Mouse (Mus musculus) midbrain, embryonic 15.5 days (tissue): ENCODE results near the gene Pom121. TPM values are rescaled to one million over a fixed set of nuclear protein-coding genes. Genes with fewer than 3 reads are reported as not detected.

Source experiments
- ATAC-seq: fragments of 200-750 bp; cut with Nextera tagmentation; replicated peaks from 2 replicates; pipeline ENCODE4 v1.8.0; 2017; ENCODE audit warnings: moderate TSS enrichment
- H3K27ac ChIP-seq: fragments of 300-500 bp; sonication (generic); 2 replicates; pipeline ENCODE4 v1.5.1; 2015; ENCODE audit warnings: mild to moderate bottlenecking, inconsistent platforms
- H3K27me3 ChIP-seq: fragments of 300-500 bp; sonication (generic); replicated peaks from 2 replicates; pipeline ENCODE4 v1.6.1; 2015; ENCODE audit warnings: inconsistent platforms
- H3K36me3 ChIP-seq: fragments of 300-500 bp; sonication (generic); replicated peaks from 2 replicates; pipeline ENCODE4 v1.6.1; 2015; ENCODE audit warnings: inconsistent platforms
- H3K4me1 ChIP-seq: fragments of 300-500 bp; sonication (generic); 2 replicates; pipeline ENCODE4 v1.6.1; 2015; ENCODE audit warnings: inconsistent platforms
- H3K4me2 ChIP-seq: fragments of 300-500 bp; sonication (generic); 2 replicates; pipeline ENCODE4 v1.6.1; 2015; ENCODE audit warnings: inconsistent platforms, mild to moderate bottlenecking, moderate library complexity
- H3K4me3 ChIP-seq: fragments of 300-500 bp; sonication (generic); 2 replicates; pipeline ENCODE4 v1.5.1; 2015; ENCODE audit warnings: mild to moderate bottlenecking, inconsistent platforms
- H3K9ac ChIP-seq: fragments of 300-500 bp; sonication (generic); 2 replicates; pipeline ENCODE4 v1.6.1; 2015; ENCODE audit warnings: mild to moderate bottlenecking, inconsistent platforms
- H3K9me3 ChIP-seq: fragments of 300-500 bp; sonication (generic); 2 replicates; pipeline ENCODE4 v1.6.1; 2016; ENCODE audit warnings: inconsistent platforms
- WGBS: fragments of 180-500 bp; shearing (Covaris S2); methylation state at CpG from one replicate; pipeline ENCODE4 v1.1.7; 2015; ENCODE audit warnings: mixed read lengths; 5-methylcytosine and 5-hydroxymethylcytosine counted together
- polyA plus RNA-seq: library from polyadenylated mRNA; unstranded; fragments of >200 nt; fragmentation: Nextera tagmentation; extraction: Ambion mirVana; gene quantifications from 2 replicates; pipeline ENCODE4 v1.2.1, GENCODE M21; 2015

The Pom121 gene
- polyA plus RNA-seq, 1 experiment from 2014 or later = 11.4 TPM

- 54% methylated on average over 6 of the region's 6 CpGs for WGBS
- no peak overlapping the region for H3K27ac ChIP-seq
- H3K4me3 ChIP-seq = no peak overlapping the region
- no peaks in the 10 kb centered on the region for H3K27me3 ChIP-seq
- H3K4me1 ChIP-seq = peaks cover 18% of the 10 kb centered on the region
- H3K9ac ChIP-seq = no peak overlapping the region
- no peaks in the 10 kb centered on the region for H3K9me3 ChIP-seq
- 0 out of 2 replicates have a peak, but pooled peaks cover 7% of the 10 kb centered on the region for H3K36me3 ChIP-seq
- no peak overlapping the region for H3K4me2 ChIP-seq
- no peak for ATAC-seq
Observed at GRCm38 (mm10) chr5:135367841-135368240, 26.5 kb downstream of the Pom121 start.

- ATAC-seq = no peak
- no peak overlapping the region for H3K27ac ChIP-seq
- H3K27me3 ChIP-seq = no peaks in the 10 kb centered on the region
- H3K4me1 ChIP-seq = no peaks in the 10 kb centered on the region
- no peak overlapping the region for H3K4me3 ChIP-seq
- 29% methylated on average over 12 of the region's 12 CpGs for WGBS
- H3K9ac ChIP-seq = no peak overlapping the region
- no peak overlapping the region for H3K4me2 ChIP-seq
- H3K36me3 ChIP-seq = no peaks in the 10 kb centered on the region
- no peaks in the 10 kb centered on the region for H3K9me3 ChIP-seq
Observed at GRCm38 (mm10) chr5:135363540-135363939, 30.8 kb downstream of the Pom121 start.

DNA sequence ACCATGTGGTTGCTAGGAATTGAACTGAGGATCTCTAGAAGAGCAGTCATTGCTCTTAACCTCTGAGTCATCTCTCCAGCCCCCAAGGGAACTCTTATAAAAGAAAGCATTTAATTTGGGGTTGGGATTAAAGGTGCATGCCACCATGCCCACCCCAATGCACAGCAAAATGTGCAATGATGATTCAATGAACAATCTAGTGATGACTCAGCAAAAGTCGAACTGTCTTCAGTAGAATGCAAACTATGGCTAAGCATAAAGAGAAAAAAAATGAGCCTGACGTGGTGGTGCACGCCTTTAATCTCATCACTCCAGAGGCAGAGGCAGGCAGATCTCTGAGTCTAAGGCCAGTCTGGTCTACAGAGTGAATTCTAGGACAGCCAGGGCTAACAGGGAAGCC, 31.8 kb downstream of the Pom121 start:
- no peaks in the 10 kb centered on the region for H3K4me1 ChIP-seq
- H3K9ac ChIP-seq = no peak overlapping the region
- no peaks in the 10 kb centered on the region for H3K36me3 ChIP-seq
- 92% methylated on average over 3 of the region's 3 CpGs for WGBS
- no peak overlapping the region for H3K4me2 ChIP-seq
- H3K9me3 ChIP-seq = peaks cover 2% of the 10 kb centered on the region; the same call in 1 of the 2 replicates
- no peak overlapping the region for H3K27ac ChIP-seq
- H3K27me3 ChIP-seq = no peaks in the 10 kb centered on the region
- H3K4me3 ChIP-seq = no peak overlapping the region
- ATAC-seq = no peak

GRCm38 (mm10) chr5:135359772-135360171, 34.6 kb downstream of the Pom121 start:
- no peak overlapping the region for H3K4me2 ChIP-seq
- no peaks in the 10 kb centered on the region for H3K36me3 ChIP-seq
- H3K9ac ChIP-seq = no peak overlapping the region
- no peak overlapping the region for H3K27ac ChIP-seq
- ATAC-seq = no peak
- H3K27me3 ChIP-seq = no peaks in the 10 kb centered on the region
- H3K4me3 ChIP-seq = no peak overlapping the region
- 94% methylated on average over 2 of the region's 2 CpGs for WGBS
- no peaks in the 10 kb centered on the region for H3K4me1 ChIP-seq
- H3K9me3 ChIP-seq = peaks cover 3% of the 10 kb centered on the region; the same call in 1 of the 2 replicates

DNA sequence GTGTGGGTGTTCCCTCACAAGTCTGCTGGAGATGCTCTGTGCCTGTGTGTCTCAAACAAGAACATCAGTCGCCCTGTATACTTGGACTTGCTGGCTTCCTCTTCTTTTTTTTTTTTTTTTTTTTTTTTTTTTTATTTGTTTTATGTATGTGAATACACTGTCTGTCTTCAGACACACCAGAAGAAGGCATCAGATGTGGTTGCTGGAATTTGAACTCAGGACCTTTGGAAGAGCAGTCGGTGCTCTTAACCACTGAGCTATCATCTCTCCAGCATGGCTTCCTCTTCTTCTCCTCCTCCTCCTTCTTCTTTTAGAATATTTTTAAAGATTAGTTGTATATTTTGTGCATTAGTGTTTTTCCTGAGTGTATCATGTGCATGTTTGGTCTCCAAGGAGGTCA, 36.8 kb downstream of the Pom121 start:
- Histone ChIP-seq H3K4me2 (no peak overlapping the region), H3K9ac (no peak overlapping the region), H3K27me3 (no peaks in the 10 kb centered on the region), H3K4me1 (no peaks in the 10 kb centered on the region), H3K9me3 (peaks cover 3% of the 10 kb centered on the region; the same call in 1 of the 2 replicates), H3K4me3 (no peak overlapping the region), H3K27ac (no peak overlapping the region), H3K36me3 (no peaks in the 10 kb centered on the region)
- 93% methylated on average over 2 of the region's 2 CpGs for WGBS
- ATAC-seq = no peak

- peaks cover 3% of the 10 kb centered on the region; the same call in 1 of the 2 replicates for H3K9me3 ChIP-seq
- no peak overlapping the region for H3K4me2 ChIP-seq
- no peaks in the 10 kb centered on the region for H3K4me1 ChIP-seq
- H3K27ac ChIP-seq = no peak overlapping the region
- H3K36me3 ChIP-seq = no peaks in the 10 kb centered on the region
- H3K9ac ChIP-seq = no peak overlapping the region
- no peaks in the 10 kb centered on the region for H3K27me3 ChIP-seq
- ATAC-seq = no peak
- no peak overlapping the region for H3K4me3 ChIP-seq
- WGBS = 56% methylated on average over 1 of the region's 1 CpGs
Observed at GRCm38 (mm10) chr5:135356090-135356489, 38.3 kb downstream of the Pom121 start.

- Histone ChIP-seq H3K9me3 (peaks cover 7% of the 10 kb centered on the region; the same call in 1 of the 2 replicates), H3K4me2 (no peak overlapping the region), H3K9ac (no peak overlapping the region), H3K27me3 (no peaks in the 10 kb centered on the region), H3K4me1 (no peaks in the 10 kb centered on the region), H3K4me3 (no peak overlapping the region), H3K36me3 (no peaks in the 10 kb centered on the region), H3K27ac (no peak overlapping the region)
- 19% methylated on average over 20 of the region's 20 CpGs for WGBS
- ATAC-seq = no peak
Observed at GRCm38 (mm10) chr5:135353564-135353963, 40.8 kb downstream of the Pom121 start.

DNA sequence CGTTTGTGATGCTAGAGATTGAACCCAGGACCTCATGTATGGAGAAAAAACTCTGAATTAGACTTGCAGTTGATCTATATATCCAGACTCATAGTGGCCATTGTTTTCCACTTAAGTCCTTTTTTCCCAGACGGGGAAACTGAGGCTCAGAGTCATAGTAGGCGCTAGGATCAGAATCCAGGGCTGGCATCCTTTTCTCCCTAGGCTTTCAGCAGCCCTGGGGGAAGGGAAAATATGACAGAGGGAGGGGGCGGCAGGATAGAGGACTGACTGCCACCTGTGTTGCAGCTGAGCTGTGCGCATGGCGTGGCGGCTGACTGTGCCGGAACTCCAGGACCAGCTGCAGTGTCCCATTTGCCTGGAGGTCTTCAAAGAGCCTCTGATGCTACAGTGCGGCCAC, 41.4 kb downstream of the Pom121 start, which contains the start of gene Trim50:
Gene Trim50 (plus strand): TSS at position 301 of the 400 bp plus-strand sequence.
- no peak within 1 kb of the TSS for H3K27ac ChIP-seq
- 66% methylated on average over 9 of the region's 9 CpGs for WGBS
- no peak within 1 kb of the TSS for H3K4me2 ChIP-seq
- ATAC-seq = no peak
- H3K9ac ChIP-seq = no peak within 1 kb of the TSS
- H3K4me3 ChIP-seq = no peak within 1 kb of the TSS
- no peaks in the 10 kb centered on the region for H3K36me3 ChIP-seq
- H3K9me3 ChIP-seq = peaks cover 7% of the 10 kb centered on the region; the same call in 1 of the 2 replicates
- no peaks in the 10 kb centered on the region for H3K27me3 ChIP-seq
- H3K4me1 ChIP-seq = no peaks in the 10 kb centered on the region

GRCm38 (mm10) chr5:135351606-135352005, 42.7 kb downstream of the Pom121 start:
- H3K4me3 ChIP-seq = no peak overlapping the region
- WGBS = 87% methylated on average over 13 of the region's 13 CpGs
- no peak for ATAC-seq

DNA sequence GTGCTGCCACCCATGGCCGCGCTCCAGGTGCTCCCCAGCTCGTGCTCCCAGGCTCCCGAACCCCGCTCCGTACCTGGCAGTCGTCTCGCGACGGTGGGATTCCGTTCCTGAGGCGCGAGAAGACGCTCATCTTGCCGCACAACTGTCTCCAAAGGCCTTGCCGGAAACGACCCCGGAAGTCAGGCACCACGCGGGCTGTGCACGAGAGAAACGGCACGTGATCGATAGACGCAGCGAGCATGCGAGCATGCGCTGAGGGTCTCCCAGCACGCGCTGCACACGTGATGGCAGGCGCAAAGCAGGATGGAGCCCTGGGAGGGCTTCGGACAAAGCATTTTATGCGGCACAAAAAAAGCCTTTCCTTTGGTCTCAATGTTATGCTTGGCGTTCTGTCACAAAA, 44.5 kb downstream of the Pom121 start, which contains the start of gene Fkbp6:
Gene Fkbp6 (minus strand): TSS at position 183 of the 400 bp plus-strand sequence.
- WGBS = 91% methylated on average over 35 of the region's 35 CpGs
- H3K9me3 ChIP-seq = peaks cover 4% of the 10 kb centered on the region; the same call in 1 of the 2 replicates

More at GRCm38 (mm10) chr5:135351606-135352005, 42.7 kb downstream of the Pom121 start:
- Histone ChIP-seq H3K9me3 (peaks cover 4% of the 10 kb centered on the region; the same call in 1 of the 2 replicates), H3K27me3 (no peaks in the 10 kb centered on the region), H3K9ac (no peak overlapping the region), H3K36me3 (no peaks in the 10 kb centered on the region), H3K4me1 (no peaks in the 10 kb centered on the region), H3K27ac (no peak overlapping the region), H3K4me2 (no peak overlapping the region)

DNA sequence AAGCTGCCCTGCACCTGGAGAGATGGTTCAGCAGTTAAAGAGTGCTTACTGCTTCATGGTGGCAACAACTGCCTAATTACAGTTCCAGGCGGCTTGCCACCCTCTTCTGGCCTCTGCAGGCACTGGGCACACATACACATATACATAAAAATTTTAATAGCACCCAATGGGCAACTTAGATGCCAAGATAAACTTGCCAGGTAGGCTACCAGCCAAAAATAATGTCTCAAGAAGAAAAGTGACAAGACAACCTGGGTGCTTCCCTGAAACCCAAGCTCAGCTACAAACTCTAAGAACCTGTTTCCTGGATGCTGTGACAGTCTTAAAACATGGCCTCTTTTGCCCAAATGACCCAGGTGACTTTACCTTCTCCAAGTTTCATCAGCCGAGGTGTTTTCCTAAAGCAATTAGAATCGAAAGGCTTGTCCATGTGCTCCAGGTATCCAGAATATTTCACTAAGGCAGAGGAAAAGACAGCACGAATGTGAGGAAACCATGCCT, 46.8 kb downstream of the Pom121 start:
- H3K9ac ChIP-seq = no peak overlapping the region
- 68% methylated on average over 4 of the region's 4 CpGs for WGBS
- peaks cover 4% of the 10 kb centered on the region; the same call in 1 of the 2 replicates for H3K9me3 ChIP-seq
- no peak overlapping the region for H3K4me2 ChIP-seq
- H3K27me3 ChIP-seq = no peaks in the 10 kb centered on the region
- H3K4me1 ChIP-seq = no peaks in the 10 kb centered on the region
- no peak for ATAC-seq
- H3K4me3 ChIP-seq = no peak overlapping the region
- H3K36me3 ChIP-seq = no peaks in the 10 kb centered on the region
- no peak overlapping the region for H3K27ac ChIP-seq

More for the DNA sequence above, 44.5 kb downstream of the Pom121 start, which contains the start of gene Fkbp6:
- Histone ChIP-seq H3K4me2 (no peak within 1 kb of the TSS), H3K9ac (no peak within 1 kb of the TSS), H3K4me1 (no peaks in the 10 kb centered on the region), H3K27ac (no peak within 1 kb of the TSS), H3K27me3 (no peaks in the 10 kb centered on the region), H3K4me3 (no peak within 1 kb of the TSS), H3K36me3 (no peaks in the 10 kb centered on the region)
- no peak for ATAC-seq

GRCm38 (mm10) chr5:135346430-135346829, 47.9 kb downstream of the Pom121 start:
- no peak overlapping the region for H3K4me3 ChIP-seq
- no peaks in the 10 kb centered on the region for H3K4me1 ChIP-seq
- H3K36me3 ChIP-seq = no peaks in the 10 kb centered on the region
- no peak overlapping the region for H3K4me2 ChIP-seq
- H3K27ac ChIP-seq = no peak overlapping the region
- no peak overlapping the region for H3K9ac ChIP-seq
- H3K27me3 ChIP-seq = no peaks in the 10 kb centered on the region
- no peak for ATAC-seq
- peaks cover 4% of the 10 kb centered on the region; the same call in 1 of the 2 replicates for H3K9me3 ChIP-seq
- WGBS = 25% methylated on average over 1 of the region's 1 CpGs

- H3K36me3 ChIP-seq = no peaks in the 10 kb centered on the region
- H3K27me3 ChIP-seq = no peaks in the 10 kb centered on the region
- no peak overlapping the region for H3K4me2 ChIP-seq
- H3K9me3 ChIP-seq = peaks cover 4% of the 10 kb centered on the region; the same call in 1 of the 2 replicates
- H3K4me1 ChIP-seq = no peaks in the 10 kb centered on the region
- no peak for ATAC-seq
- H3K4me3 ChIP-seq = no peak overlapping the region
- H3K27ac ChIP-seq = no peak overlapping the region
- 85% methylated on average over 7 of the region's 7 CpGs for WGBS
- no peak overlapping the region for H3K9ac ChIP-seq
Observed at GRCm38 (mm10) chr5:135345989-135346388, 48.4 kb downstream of the Pom121 start.
